In genomic region chr2:77641521-77642170, GRCm38 (mm10) we compare ENCODE assay signal across 22 mouse cellular contexts.
DNase-seq lines count a peak whose midpoint lies in the region; TF ChIP-seq lines count a peak whose summit lies in the region.
"Had no signal": no experiment of that assay in that cellular context is flagged by ENCODE, and none has a peak within 500 bp of the region (broad histone marks: within the 10 kb centered on the region; RNA-seq: fewer than 3 reads in every experiment).

No protein-coding gene starts in this region.

- no peak for TF ChIP-seq POLR2A in MEL (IDR thresholded peaks at IDR 0.05; ENCODE audit: control insufficient read depth in 1 of 2, insufficient read depth in 1 of 2, low read depth in 1 of 2, low read length in 2 of 2, poor library complexity in 1 of 2)

- peaks cover 0 to 17% of the 10 kb centered on the region in 2 experiments; a peak in 2 of 4 replicates for H3K36me3 ChIP-seq in MEL (ENCODE audit: control insufficient read depth in 1 of 2, insufficient read depth in 2 of 2, low read length in 2 of 2)
- H3K36me3 ChIP-seq: embryonic facial prominence, embryonic 15.5 days; forebrain, embryonic 10.5 days; heart, embryonic 15.5 days; hindbrain, embryonic 13.5 days had no signal

- no peak for TF ChIP-seq CTCF in MEL (IDR thresholded peaks at IDR 0.05 in 2 of 3, conservative IDR thresholded peaks at IDR 0.05 in 1 of 3; ENCODE audit: control insufficient read depth in 1 of 3, insufficient read depth in 1 of 3, low read depth in 2 of 3, low read length in 3 of 3, poor library complexity in 1 of 3, severe bottlenecking in 1 of 3)

- H3K27me3 ChIP-seq in MEL (ENCODE audit: control insufficient read depth in 1 of 2, insufficient read depth in 2 of 2, low read length in 2 of 2): no peaks in the 10 kb centered on the region
- H3K27me3 ChIP-seq: embryonic facial prominence, embryonic 15.5 days; heart, embryonic 15.5 days; hindbrain, embryonic 13.5 days had no signal

- DNase-seq in left cerebral cortex, adult 18-20 months (ENCODE audit: low spot score in 2 of 2): peak; percentile 9 to 21
- DNase-seq in left cerebral cortex, postnatal 4 days: no peak
- DNase-seq in MEL (ENCODE audit: low read depth, low spot score): peak; percentile 77
- peak; percentile 63 for DNase-seq in MEL-GATA-1-ER (ENCODE audit: extremely low read depth, low read depth)
- DNase-seq in left cerebral cortex, postnatal 36 days (ENCODE audit: low spot score in 2 of 2): peak; percentile 14 to 15
- DNase-seq in thymus, postnatal 14 days: no peak
- DNase-seq in urinary bladder, postnatal 25 days (ENCODE audit: low spot score): no peak
- no peak for DNase-seq in gastrocnemius, adult 8-10 months (ENCODE audit: low spot score in 2 of 2)
- DNase-seq: adrenal gland, postnatal 25 days; cerebellum, adult 11 months; cerebellum, adult 8-10 months; cerebellum, postnatal 14 days; embryo, embryonic 11 days; gastrocnemius, postnatal 14 days; heart, adult 2 months; heart, postnatal 14 days had no signal

- no peaks in the 10 kb centered on the region for H3K79me2 ChIP-seq in MEL (ENCODE audit: control insufficient read depth, insufficient read depth, low read length, poor library complexity)

- peaks cover 9% of the 10 kb centered on the region in 2 experiments; a peak in 3 of 4 replicates for H3K4me1 ChIP-seq in MEL (ENCODE audit: control insufficient read depth in 1 of 2, insufficient read depth in 2 of 2, low read length in 2 of 2)
- H3K4me1 ChIP-seq: embryonic facial prominence, embryonic 15.5 days; forebrain, embryonic 10.5 days; hindbrain, embryonic 13.5 days had no signal

- TF ChIP-seq RAD21 in MEL (IDR thresholded peaks at IDR 0.05; ENCODE audit: low read depth, low read length): no peak

- intact Hi-C loops in left cerebral cortex, postnatal 4 days (cut with DNase I): no loop called here
- intact Hi-C loops in left cerebral cortex, postnatal 36 days (cut with DNase I): no loop called here

- H3K9ac ChIP-seq in MEL (ENCODE audit: control insufficient read depth, low read depth, low read length, poor library complexity, severe bottlenecking): no peak overlapping the region
- H3K9ac ChIP-seq: embryonic facial prominence, embryonic 15.5 days; heart, embryonic 15.5 days; hindbrain, embryonic 13.5 days had no signal

- H3K9me3 ChIP-seq in MEL (replicated peaks; ENCODE audit: insufficient read depth, low read length): no peaks in the 10 kb centered on the region
- H3K9me3 ChIP-seq: embryonic facial prominence, embryonic 15.5 days; forebrain, embryonic 10.5 days; heart, embryonic 15.5 days; hindbrain, embryonic 13.5 days had no signal

- H3K27ac ChIP-seq in MEL (ENCODE audit: control insufficient read depth, low read depth, low read length): no peak overlapping the region
- H3K27ac ChIP-seq: embryonic facial prominence, embryonic 15.5 days; forebrain, embryonic 10.5 days; heart, adult 2 months; heart, embryonic 15.5 days; hindbrain, embryonic 13.5 days; hindbrain, postnatal 0 days had no signal

- peak overlapping the region in 1 of 2 experiments; percentile 51; a peak in 2 of 4 replicates for H3K4me3 ChIP-seq in MEL (ENCODE audit: control insufficient read depth in 1 of 2, insufficient read depth in 1 of 2, low read depth in 2 of 2, low read length in 2 of 2)
- H3K4me3 ChIP-seq: embryonic facial prominence, embryonic 15.5 days; erythroblast, embryonic 14.5 days; forebrain, embryonic 10.5 days; heart, adult 2 months; heart, embryonic 15.5 days; hindbrain, embryonic 13.5 days had no signal

- TF ChIP-seq EP300 in MEL (IDR thresholded peaks at IDR 0.05; ENCODE audit: low read depth in 1 of 2, low read length in 2 of 2): peak; percentile 8 to 55; a peak in 2 of 4 replicates

TF ChIP-seq in MEL, 35 proteins besides CTCF, POLR2A, EP300 and RAD21:
- TF ChIP-seq GATA1 (IDR thresholded peaks at IDR 0.05; ENCODE audit: low read depth, low read length) (peak; percentile 41), JUND (IDR thresholded peaks at IDR 0.05; ENCODE audit: low read depth, low read length) (no peak)

Comparison
In these comparisons a context has a peak if more than half of its experiments do, and no peak if none do; other contexts are left out.
1. DNase-seq: peak in left cerebral cortex, adult 18-20 months (2 of 2), MEL (single experiment), MEL-GATA-1-ER (single experiment) and left cerebral cortex, postnatal 36 days (2 of 2); none in left cerebral cortex, postnatal 4 days (single experiment), thymus, postnatal 14 days (single experiment), urinary bladder, postnatal 25 days (single experiment) and gastrocnemius, adult 8-10 months (0 of 2).